Mouse (Mus musculus): ENCODE measurements around the gene Scn5a. TPM values are rescaled to one million over a fixed set of nuclear protein-coding genes. Genes with fewer than 3 reads are reported as not detected.

Gene Scn5a
- total and polyA plus RNA-seq, 3 experiments: 1.9 to 9.0 (median 4.3) TPM

GRCm38 (mm10) chr9:119496960-119497359 lies 81.9 kb downstream of the Scn5a start:
- Histone ChIP-seq H3K4me2 (ENCODE audit: insufficient read depth, low read depth, poor library complexity, severe bottlenecking) (no peak overlapping the region), H3K27me3 (replicated peaks) (no peaks in the 10 kb centered on the region), H3K9me3 (replicated peaks; ENCODE audit: low read length) (no peaks in the 10 kb centered on the region), H3K79me2 (replicated peaks; ENCODE audit: control insufficient read depth, extremely low read depth, insufficient read depth, poor library complexity, severe bottlenecking) (no peaks in the 10 kb centered on the region), H3K9ac (ENCODE audit: insufficient read depth, low read depth) (no peak overlapping the region), H3K36me3 (replicated peaks in 1 of 2; ENCODE audit: control insufficient read depth in 1 of 2, insufficient read depth in 1 of 2, low read length in 1 of 2) (peaks cover 33 to 77% of the 10 kb centered on the region in 2 experiments), H3K4me1 (ENCODE audit: control insufficient read depth in 1 of 2, insufficient read depth in 2 of 2) (peaks cover 0 to 11% of the 10 kb centered on the region in 2 experiments; a peak in 2 of 4 replicates), H3K4me3 (replicated peaks in 1 of 3; ENCODE audit: low read depth in 2 of 3, low read length in 2 of 3, poor library complexity in 1 of 3) (no peak overlapping the region), H3K27ac (ENCODE audit: insufficient read depth, low read depth) (no peak overlapping the region)
- dilution Hi-C loops (cut with MboI; ENCODE audit: extremely low pct_ligation_motif_present, extremely low pct_unique_long_range_greater_than_20kb, low sequenced_read_pairs): no loop called here
- in situ Hi-C loops (cut with MboI; ENCODE audit: low pct_ligation_motif_present, low pct_unique_long_range_greater_than_20kb, low sequenced_read_pairs): no loop called here
- no peak for DNase-seq (ENCODE audit: extremely low read depth)
- TF ChIP-seq SMC3 (IDR thresholded peaks at IDR 0.05; ENCODE audit: low read depth, low read length) (no peak), NRF1 (IDR thresholded peaks at IDR 0.05; ENCODE audit: low read depth, low read length) (no peak), ZKSCAN1 (IDR thresholded peaks at IDR 0.05; ENCODE audit: borderline replicate concordance, low read depth, low read length) (no peak), USF1 (IDR thresholded peaks at IDR 0.05; ENCODE audit: low read depth, low read length) (no peak), MAX (IDR thresholded peaks at IDR 0.05; ENCODE audit: low read length) (no peak), USF2 (conservative IDR thresholded peaks at IDR 0.05; ENCODE audit: low read depth, low read length) (no peak), POLR2AphosphoS2 (IDR thresholded peaks at IDR 0.05; ENCODE audit: low read depth, low read length) (no peak), RAD21 (IDR thresholded peaks at IDR 0.05; ENCODE audit: low read depth, low read length) (no peak), JUN (IDR thresholded peaks at IDR 0.05; ENCODE audit: insufficient read depth, low read depth, low read length) (no peak), RCOR1 (conservative IDR thresholded peaks at IDR 0.05; ENCODE audit: low read depth, low read length) (no peak), MAZ (IDR thresholded peaks at IDR 0.05; ENCODE audit: low read depth, low read length) (no peak), MYC (IDR thresholded peaks at IDR 0.05; ENCODE audit: low read depth, low read length) (no peak), UBTF (IDR thresholded peaks at IDR 0.05; ENCODE audit: low read depth, low read length) (no peak), JUND (conservative IDR thresholded peaks at IDR 0.05; ENCODE audit: low read depth, low read length) (no peak), GABPA (IDR thresholded peaks at IDR 0.05; ENCODE audit: insufficient replicate concordance, low read depth, low read length) (no peak), ETS1 (conservative IDR thresholded peaks at IDR 0.05; ENCODE audit: low read depth, low read length) (no peak), TCF12 (IDR thresholded peaks at IDR 0.05; ENCODE audit: low read depth, low read length) (no peak), BHLHE40 (IDR thresholded peaks at IDR 0.05; ENCODE audit: low read depth, low read length) (no peak), POLR2A (IDR thresholded peaks at IDR 0.05; ENCODE audit: low read depth, low read length) (no peak), SIN3A (IDR thresholded peaks at IDR 0.05; ENCODE audit: low read length) (no peak)

- Histone ChIP-seq H3K27ac (ENCODE audit: insufficient read depth, low read depth) (no peak overlapping the region), H3K27me3 (replicated peaks) (no peaks in the 10 kb centered on the region), H3K4me3 (replicated peaks in 1 of 3; ENCODE audit: low read depth in 2 of 3, low read length in 2 of 3, poor library complexity in 1 of 3) (no peak overlapping the region), H3K79me2 (replicated peaks; ENCODE audit: control insufficient read depth, extremely low read depth, insufficient read depth, poor library complexity, severe bottlenecking) (no peaks in the 10 kb centered on the region), H3K4me2 (ENCODE audit: insufficient read depth, low read depth, poor library complexity, severe bottlenecking) (no peak overlapping the region), H3K4me1 (ENCODE audit: control insufficient read depth in 1 of 2, insufficient read depth in 2 of 2) (peaks cover 0 to 11% of the 10 kb centered on the region in 2 experiments; a peak in 2 of 4 replicates), H3K36me3 (replicated peaks in 1 of 2; ENCODE audit: control insufficient read depth in 1 of 2, insufficient read depth in 1 of 2, low read length in 1 of 2) (peaks cover 34 to 72% of the 10 kb centered on the region in 2 experiments), H3K9ac (ENCODE audit: insufficient read depth, low read depth) (no peak overlapping the region), H3K9me3 (replicated peaks; ENCODE audit: low read length) (no peaks in the 10 kb centered on the region)
- TF ChIP-seq SIN3A (IDR thresholded peaks at IDR 0.05; ENCODE audit: low read length) (no peak), E2F4 (IDR thresholded peaks at IDR 0.05; ENCODE audit: insufficient replicate concordance, low read depth, low read length) (no peak), MAX (IDR thresholded peaks at IDR 0.05; ENCODE audit: low read length) (no peak), JUN (IDR thresholded peaks at IDR 0.05; ENCODE audit: insufficient read depth, low read depth, low read length) (no peak), JUND (conservative IDR thresholded peaks at IDR 0.05; ENCODE audit: low read depth, low read length) (no peak), MEF2A (IDR thresholded peaks at IDR 0.05; ENCODE audit: borderline replicate concordance, low read depth, low read length) (no peak), POLR2AphosphoS2 (IDR thresholded peaks at IDR 0.05; ENCODE audit: low read depth, low read length) (no peak), CTCF (conservative IDR thresholded peaks at IDR 0.05 in 1 of 2, IDR thresholded peaks at IDR 0.05 in 1 of 2; ENCODE audit: low read depth in 2 of 2, low read length in 2 of 2) (no peak)
- DNase-seq (ENCODE audit: extremely low read depth): no peak
- dilution Hi-C loops (cut with MboI; ENCODE audit: extremely low pct_ligation_motif_present, extremely low pct_unique_long_range_greater_than_20kb, low sequenced_read_pairs): no loop called here
- in situ Hi-C loops (cut with MboI; ENCODE audit: low pct_ligation_motif_present, low pct_unique_long_range_greater_than_20kb, low sequenced_read_pairs): no loop called here
Observed at GRCm38 (mm10) chr9:119496354-119496753, 82.5 kb downstream of the Scn5a start.

Measured in CH12.LX (cell line).